Mouse (Mus musculus) midbrain, embryonic 14.5 days (tissue): Measurements from ENCODE around the gene Tex14. TPM values are rescaled to one million over a fixed set of nuclear protein-coding genes. Genes with fewer than 3 reads are reported as not detected.
A peak's percentile ranks its signal among the peaks of the same experiment; 100 is the strongest.

ENCODE experiments used
- ATAC-seq: fragments of 200-750 bp; cut with Nextera tagmentation; 2 replicates; pipeline ENCODE4 v1.8.0; 2017; ENCODE audit warnings: moderate number of reproducible peaks, moderate library complexity; ENCODE audit not compliant: low FRiP score, low TSS enrichment
- DNase-seq: peaks from one replicate; pipeline ENCODE4 v3.0.0-alpha.2; 2015
- H3K27ac ChIP-seq: fragments of 300-500 bp; sonication (generic); replicated peaks from 2 replicates; pipeline ENCODE4 v1.5.1; 2014; ENCODE audit warnings: mild to moderate bottlenecking, low read depth, low read length, moderate library complexity
- H3K27me3 ChIP-seq: fragments of 300-500 bp; sonication (generic); 2 replicates; pipeline ENCODE4 v1.6.1; 2014; ENCODE audit warnings: low read length, control low read depth, mixed read lengths; ENCODE audit not compliant: control insufficient read depth, insufficient read depth
- H3K36me3 ChIP-seq: fragments of 300-500 bp; sonication (generic); 2 replicates; pipeline ENCODE4 v1.6.1; 2014; ENCODE audit warnings: low read length, control low read depth; ENCODE audit not compliant: control insufficient read depth, insufficient read depth
- H3K4me1 ChIP-seq: fragments of 300-500 bp; sonication (generic); 2 replicates; pipeline ENCODE4 v1.6.1; 2014; ENCODE audit warnings: mild to moderate bottlenecking, antibody characterized with exemption, low read length, control low read depth; ENCODE audit not compliant: control insufficient read depth, insufficient read depth
- H3K4me2 ChIP-seq: fragments of 300-500 bp; sonication (generic); 2 replicates; pipeline ENCODE4 v1.6.1; 2014; ENCODE audit warnings: mild to moderate bottlenecking, low read length, moderate library complexity
- H3K4me3 ChIP-seq: fragments of 300-500 bp; sonication (generic); replicated peaks from 2 replicates; pipeline ENCODE4 v1.5.1; 2014; ENCODE audit warnings: low read depth, low read length
- H3K9ac ChIP-seq: fragments of 300-500 bp; sonication (generic); replicated peaks from 2 replicates; pipeline ENCODE4 v1.6.1; 2014; ENCODE audit warnings: mild to moderate bottlenecking, low read length, moderate library complexity
- H3K9me3 ChIP-seq: fragments of 300-500 bp; sonication (generic); 2 replicates; pipeline ENCODE4 v1.6.1; 2016; ENCODE audit warnings: low read length, control low read depth, mixed read lengths; ENCODE audit not compliant: control insufficient read depth
- WGBS: fragments of 180-500 bp; shearing (Covaris S2); extraction: QIAGEN DNeasy Blood & Tissue Kit; methylation state at CpG from one replicate; pipeline ENCODE4 v1.1.7; 2014; 5-methylcytosine and 5-hydroxymethylcytosine counted together
- polyA plus RNA-seq: library from polyadenylated mRNA; unstranded; fragments of >200 nt; fragmentation: Nextera tagmentation; extraction: Ambion mirVana; gene quantifications from 2 replicates; pipeline ENCODE4 v1.2.1, GENCODE M21; 2014

Gene Tex14
- polyA plus RNA-seq, 1 experiment from 2014 or later = 0.86 TPM

DNA sequence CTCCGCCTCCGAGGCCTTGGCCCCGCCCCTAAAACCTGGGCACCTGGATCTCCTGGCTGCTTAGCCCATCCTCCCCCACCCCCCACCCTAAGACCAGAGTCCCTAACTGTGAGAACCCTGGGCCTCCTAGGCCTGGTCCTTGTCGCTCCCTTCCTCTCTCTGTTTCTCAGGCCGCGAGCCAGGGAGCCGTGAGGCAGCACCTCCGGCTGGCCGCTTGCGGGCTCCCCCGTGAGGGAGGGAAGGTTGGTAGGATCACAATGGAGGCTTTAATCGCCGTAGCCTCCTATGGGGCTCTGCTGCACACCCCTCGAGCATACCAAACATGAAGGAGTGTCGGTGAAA is 187.5 kb downstream of the Tex14 start:
- ATAC-seq = peak; percentile 51; the same call in 1 of the 2 replicates
- Histone ChIP-seq H3K9me3 (no peaks in the 10 kb centered on the region), H3K4me3 (peak overlapping the region; percentile 65), H3K36me3 (peaks cover 12% of the 10 kb centered on the region), H3K27me3 (no peaks in the 10 kb centered on the region), H3K9ac (peak overlapping the region; percentile 58), H3K27ac (peak overlapping the region; percentile 91), H3K4me2 (peak overlapping the region; percentile 74), H3K4me1 (peaks cover 38% of the 10 kb centered on the region)
- under 1% methylated on average over 15 of the region's 15 CpGs for WGBS
- no peak for DNase-seq

DNA sequence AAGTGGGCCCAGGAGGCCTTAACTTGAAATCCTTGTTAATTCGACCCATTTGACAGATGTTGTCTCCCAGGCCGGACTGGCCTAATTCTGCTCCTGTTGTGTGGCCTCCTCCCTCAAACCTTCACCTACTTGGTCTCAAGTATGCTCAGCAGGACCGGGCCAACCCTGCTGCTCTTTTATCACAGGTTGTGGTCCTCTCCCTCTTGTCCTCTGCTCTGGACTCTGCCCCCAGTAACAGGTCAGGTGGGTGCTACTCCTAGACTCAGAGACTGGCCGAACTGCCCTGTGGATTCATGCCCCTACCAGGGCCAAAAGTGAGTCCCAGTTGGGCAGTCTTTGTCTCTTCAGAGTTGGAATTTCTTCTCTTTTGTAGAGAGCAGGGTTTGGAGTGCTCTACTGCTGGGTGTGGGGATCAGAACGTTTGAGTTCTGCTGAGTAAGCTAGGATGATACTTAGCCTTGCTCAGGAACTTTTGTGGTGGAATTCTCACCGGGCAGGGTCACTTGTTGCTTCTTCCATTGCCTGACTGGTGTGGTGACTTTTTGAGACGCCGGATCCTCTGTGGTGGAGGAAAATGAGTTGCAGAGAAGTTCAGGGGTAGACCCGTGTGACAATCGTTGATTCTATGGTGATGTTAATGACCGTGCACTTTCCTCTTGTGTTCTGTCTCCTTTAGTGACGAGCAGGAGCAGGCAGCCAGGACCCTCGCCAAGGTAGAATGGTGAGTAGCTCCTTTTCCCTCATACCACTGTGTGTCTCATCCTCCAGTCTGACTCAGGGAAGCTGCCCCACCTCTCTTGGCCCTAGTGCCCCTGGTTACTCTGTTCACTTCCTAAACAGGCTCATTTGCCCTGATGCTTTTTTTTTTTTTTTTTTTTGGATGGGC is 188.1 kb downstream of the Tex14 start:
- ATAC-seq (no peak), DNase-seq (no peak)
- 32% methylated on average over 13 of the region's 13 CpGs for WGBS
- peaks cover 40% of the 10 kb centered on the region for H3K4me1 ChIP-seq
- H3K36me3 ChIP-seq = peaks cover 18% of the 10 kb centered on the region
- H3K9ac ChIP-seq = peak overlapping the region; percentile 58
- H3K9me3 ChIP-seq = no peaks in the 10 kb centered on the region
- no peaks in the 10 kb centered on the region for H3K27me3 ChIP-seq
- H3K4me3 ChIP-seq = peak overlapping the region; percentile 65
- peak overlapping the region; percentile 74 for H3K4me2 ChIP-seq
- H3K27ac ChIP-seq = peak overlapping the region; percentile 91

DNA sequence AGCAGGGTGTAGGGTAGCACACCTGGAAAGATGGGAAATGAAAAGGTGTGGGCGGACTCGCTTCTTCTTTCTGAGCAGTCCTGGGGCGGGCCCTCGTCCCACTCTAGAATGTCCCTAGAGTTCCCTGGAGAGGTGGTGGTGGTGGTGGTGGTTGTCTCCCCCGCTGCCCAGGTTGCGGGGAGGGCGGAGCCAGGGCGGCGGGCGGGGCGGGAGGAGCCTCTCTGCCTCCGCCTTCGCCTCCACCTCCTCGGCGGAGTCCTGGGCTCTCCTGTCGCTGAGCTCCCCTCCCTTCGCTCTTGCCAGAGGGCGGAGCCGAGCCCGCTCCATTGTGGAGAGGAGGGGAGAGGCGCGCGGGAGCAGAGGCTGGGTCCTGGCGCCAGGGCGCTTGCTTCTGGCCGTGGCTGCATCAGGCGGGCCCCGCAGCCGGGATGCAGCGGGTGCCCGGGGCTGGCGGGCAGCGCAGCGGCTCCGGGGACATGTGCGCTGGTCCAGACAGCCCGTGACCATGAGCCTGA is 190.5 kb downstream of the Tex14 start:
- WGBS = 2% methylated on average over 36 of the region's 37 CpGs
- DNase-seq (peak; percentile 93), ATAC-seq (peak; percentile 44)
- Histone ChIP-seq H3K27ac (peak overlapping the region; percentile 84), H3K4me3 (peak overlapping the region; percentile 89), H3K4me2 (peak overlapping the region; percentile 82), H3K36me3 (peaks cover 43% of the 10 kb centered on the region), H3K9ac (peak overlapping the region; percentile 93), H3K4me1 (peaks cover 30% of the 10 kb centered on the region), H3K27me3 (no peaks in the 10 kb centered on the region), H3K9me3 (no peaks in the 10 kb centered on the region)

DNA sequence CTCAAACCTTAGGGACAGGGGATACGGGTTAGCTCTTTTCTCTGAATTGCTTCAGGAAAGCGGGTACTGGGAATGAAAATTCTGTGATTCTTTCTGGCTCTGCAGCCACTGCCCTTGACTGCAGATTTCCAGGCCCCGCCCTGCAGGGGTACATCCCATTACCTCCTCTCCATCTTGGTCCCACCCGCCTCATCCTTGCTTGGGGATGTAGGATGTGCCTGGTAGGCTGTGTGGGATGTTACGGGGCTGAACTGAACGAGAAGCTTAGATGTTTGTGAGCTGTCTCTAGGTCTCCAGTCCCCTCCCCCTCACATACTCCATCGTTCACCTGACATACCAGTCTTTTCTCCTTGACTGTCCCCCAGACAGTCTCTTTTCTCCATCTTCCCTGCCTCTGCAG is 191.1 kb downstream of the Tex14 start:
- Histone ChIP-seq H3K4me1 (peaks cover 25% of the 10 kb centered on the region), H3K4me3 (peak overlapping the region; percentile 89), H3K27me3 (no peaks in the 10 kb centered on the region), H3K36me3 (peaks cover 49% of the 10 kb centered on the region), H3K9ac (peak overlapping the region; percentile 93), H3K4me2 (peak overlapping the region; percentile 82), H3K27ac (peak overlapping the region; percentile 84), H3K9me3 (no peaks in the 10 kb centered on the region)
- ATAC-seq (no peak), DNase-seq (peak; percentile 47)
- 4% methylated on average over 7 of the region's 7 CpGs for WGBS

DNA sequence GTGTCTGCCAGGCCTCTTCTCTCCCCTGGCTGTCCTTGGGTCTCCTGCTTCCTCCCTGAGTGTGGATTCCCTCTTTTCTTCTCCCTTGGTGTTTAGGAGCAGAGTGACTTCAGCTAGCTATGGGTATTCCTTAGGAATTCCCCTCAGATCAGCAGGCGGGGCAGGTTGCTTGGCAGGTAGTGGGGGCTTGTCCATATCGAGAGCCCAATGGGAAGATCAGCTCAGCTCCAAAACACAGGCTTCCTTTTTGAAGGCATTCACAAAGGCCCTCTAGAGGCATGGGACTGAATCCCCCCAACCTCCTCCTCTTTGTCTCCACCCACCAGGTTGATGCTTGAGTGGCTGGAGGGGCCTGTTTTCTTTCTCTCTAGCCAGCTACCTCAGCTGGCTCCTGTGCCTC is 191.6 kb downstream of the Tex14 start:
- Histone ChIP-seq H3K27ac (peak overlapping the region; percentile 84), H3K27me3 (no peaks in the 10 kb centered on the region), H3K9ac (peak overlapping the region; percentile 93), H3K4me2 (peak overlapping the region; percentile 82), H3K36me3 (peaks cover 54% of the 10 kb centered on the region), H3K4me3 (peak overlapping the region; percentile 89), H3K9me3 (no peaks in the 10 kb centered on the region), H3K4me1 (peaks cover 25% of the 10 kb centered on the region)
- 14% methylated on average over 2 of the region's 2 CpGs for WGBS
- DNase-seq (peak; percentile 72), ATAC-seq (no peak)

DNA sequence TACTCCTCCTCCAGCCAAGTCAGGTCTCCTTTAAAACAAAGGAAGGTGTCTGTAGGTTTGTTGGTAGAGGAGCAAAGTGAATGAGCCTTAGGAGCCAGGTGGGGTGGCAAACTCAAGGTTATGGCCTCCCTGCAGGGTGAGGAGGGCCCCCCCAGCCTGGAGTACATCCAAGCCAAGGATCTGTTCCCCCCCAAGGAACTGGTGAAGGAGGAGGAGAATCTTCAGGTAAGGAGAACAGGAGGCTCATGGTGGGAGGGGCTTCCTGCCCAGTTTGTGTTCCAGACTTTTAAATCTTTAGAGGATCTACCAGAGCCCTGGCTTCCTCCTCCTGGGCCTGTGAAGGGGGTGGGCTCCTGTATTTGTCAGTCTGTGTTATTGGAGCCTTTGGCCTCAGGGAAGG is 192.2 kb downstream of the Tex14 start:
- peak overlapping the region; percentile 82 for H3K4me2 ChIP-seq
- peak overlapping the region; percentile 89 for H3K4me3 ChIP-seq
- H3K27ac ChIP-seq = peak overlapping the region; percentile 84
- H3K9me3 ChIP-seq = no peaks in the 10 kb centered on the region
- DNase-seq = no peak
- H3K36me3 ChIP-seq = peaks cover 60% of the 10 kb centered on the region
- H3K4me1 ChIP-seq = peaks cover 25% of the 10 kb centered on the region
- no peaks in the 10 kb centered on the region for H3K27me3 ChIP-seq
- ATAC-seq = no peak
- peak overlapping the region; percentile 93 for H3K9ac ChIP-seq

DNA sequence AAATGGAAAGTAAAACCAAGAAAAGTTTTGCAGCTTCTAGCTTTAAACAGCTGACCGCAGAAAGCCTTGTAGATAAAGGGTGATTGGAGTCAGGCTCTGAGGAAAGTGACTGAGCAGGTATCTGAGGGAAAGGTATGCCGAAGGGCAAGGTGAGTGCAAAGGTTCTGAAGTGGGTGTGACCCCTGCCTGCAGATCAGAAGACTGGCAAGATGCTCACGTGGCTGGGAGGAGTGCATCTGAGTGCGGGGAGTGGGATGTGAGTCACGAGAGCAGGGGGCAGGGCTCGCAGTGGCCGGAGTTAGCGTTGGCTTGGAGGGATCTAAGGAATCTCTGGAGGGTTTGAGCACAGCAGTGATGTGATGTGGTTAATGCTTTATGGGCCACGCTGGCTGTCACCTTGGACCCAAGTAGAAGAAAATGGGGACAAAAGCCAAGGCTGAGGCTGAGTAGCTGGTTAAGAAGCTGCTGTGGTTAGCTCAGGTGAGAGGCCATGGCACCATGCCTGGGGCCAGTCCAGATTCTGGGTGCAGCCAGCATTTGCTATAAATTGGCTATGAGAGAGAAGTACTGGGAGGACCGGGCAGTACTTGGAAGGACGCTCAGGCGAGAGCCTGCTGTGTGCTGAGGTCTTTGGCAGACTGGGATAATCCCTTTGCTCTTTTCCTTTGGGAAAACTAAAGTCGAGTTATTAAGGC is 194.7 kb downstream of the Tex14 start:
- H3K9ac ChIP-seq = no peak overlapping the region
- 83% methylated on average over 13 of the region's 13 CpGs for WGBS
- DNase-seq = no peak
- H3K4me3 ChIP-seq = no peak overlapping the region
- H3K27me3 ChIP-seq = no peaks in the 10 kb centered on the region
- peaks cover 77% of the 10 kb centered on the region for H3K36me3 ChIP-seq
- no peak for ATAC-seq
- H3K9me3 ChIP-seq = no peaks in the 10 kb centered on the region
- no peak overlapping the region for H3K27ac ChIP-seq
- no peak overlapping the region for H3K4me2 ChIP-seq
- peaks cover 15% of the 10 kb centered on the region for H3K4me1 ChIP-seq

DNA sequence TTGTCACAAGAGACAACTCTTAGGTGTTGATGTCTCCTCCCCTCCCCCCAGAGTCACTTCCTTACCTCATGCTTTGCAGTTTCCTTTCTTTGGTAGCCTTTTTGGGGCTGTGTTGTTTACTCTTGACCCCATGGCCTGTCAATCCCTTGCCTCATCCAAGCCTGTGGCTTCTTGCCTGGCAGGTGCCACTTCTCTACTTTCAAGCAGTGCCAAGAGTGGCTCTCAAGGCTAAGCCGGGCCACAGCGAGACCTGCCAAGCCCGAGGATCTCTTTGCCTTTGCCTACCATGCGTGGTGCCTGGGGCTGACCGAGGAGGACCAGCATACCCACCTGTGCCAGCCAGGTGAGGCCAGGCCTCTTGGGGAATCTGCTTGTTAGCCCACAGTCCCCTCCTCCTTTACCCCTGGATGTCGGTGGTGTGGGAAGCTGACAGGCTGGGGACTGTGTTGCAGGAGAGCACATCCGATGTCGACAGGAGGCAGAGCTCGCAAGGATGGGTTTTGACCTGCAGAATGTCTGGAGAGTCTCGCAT is 195.5 kb downstream of the Tex14 start:
- DNase-seq (no peak), ATAC-seq (no peak)
- no peaks in the 10 kb centered on the region for H3K9me3 ChIP-seq
- H3K27me3 ChIP-seq = no peaks in the 10 kb centered on the region
- no peak overlapping the region for H3K27ac ChIP-seq
- H3K4me3 ChIP-seq = no peak overlapping the region
- H3K4me1 ChIP-seq = peaks cover 10% of the 10 kb centered on the region
- H3K9ac ChIP-seq = no peak overlapping the region
- H3K36me3 ChIP-seq = peaks cover 85% of the 10 kb centered on the region
- no peak overlapping the region for H3K4me2 ChIP-seq
- WGBS = 96% methylated on average over 10 of the region's 10 CpGs
